Mouse (Mus musculus) ES-E14 (cell line): ENCODE measurements around the gene Golph3. TPM values are rescaled to one million over a fixed set of nuclear protein-coding genes. Genes with fewer than 3 reads are reported as not detected.

Source experiments
- DNase-seq: peaks from one replicate; pipeline ENCODE4 v3.0.0-alpha.2; 2013; ENCODE audit warnings: low read depth, low spot score
- H3K27ac ChIP-seq: 2 replicates; pipeline ENCODE4 v1.5.1; 2012; ENCODE audit warnings: low read depth, mild to moderate bottlenecking, low read length, moderate library complexity, mixed read lengths; ENCODE audit not compliant: poor library complexity, insufficient read depth, severe bottlenecking
- H3K36me3 ChIP-seq: 2 replicates; pipeline ENCODE4 v1.6.1; 2012; ENCODE audit warnings: mild to moderate bottlenecking, low read length, moderate library complexity, mixed read lengths; ENCODE audit not compliant: control insufficient read depth, poor library complexity, insufficient read depth, severe bottlenecking
- H3K4me1 ChIP-seq, 2 experiments: fragments of 150-350 bp in 1 of 2; sonication (generic) in 1 of 2; 2 replicates each; pipeline ENCODE4 v1.6.1; 2012; ENCODE audit warnings: low read length in 2 of 2, mild to moderate bottlenecking in 1 of 2, mixed read lengths in 1 of 2; ENCODE audit not compliant: control insufficient read depth in 2 of 2, insufficient read depth in 2 of 2, poor library complexity in 1 of 2
- H3K4me3 ChIP-seq, 2 experiments: fragments of 150-350 bp in 1 of 2; sonication (generic) in 1 of 2; 2 replicates each; pipeline ENCODE4 v1.5.1; 2012; ENCODE audit warnings: low read length in 2 of 2, low read depth in 1 of 2, mild to moderate bottlenecking in 1 of 2, mixed read lengths in 1 of 2; ENCODE audit not compliant: insufficient read depth in 1 of 2, poor library complexity in 1 of 2, severe bottlenecking in 1 of 2
- H3K9ac ChIP-seq: 2 replicates; pipeline ENCODE4 v1.6.1; 2012; ENCODE audit warnings: low read depth, mild to moderate bottlenecking, low read length, mixed read lengths; ENCODE audit not compliant: poor library complexity, insufficient read depth, severe bottlenecking
- H3K9me3 ChIP-seq: fragments of 150-350 bp; sonication (generic); 2 replicates; pipeline ENCODE4 v1.6.1; 2012; ENCODE audit warnings: low read depth, mild to moderate bottlenecking, low read length; ENCODE audit not compliant: control insufficient read depth, insufficient read depth
- CHD2 ChIP-seq: IDR thresholded peaks from 2 replicates; pipeline ENCODE4 v1.6.1; 2014; ENCODE audit warnings: mild to moderate bottlenecking, low read depth, low read length, inconsistent platforms
- HCFC1 ChIP-seq: IDR thresholded peaks from 2 replicates; pipeline ENCODE4 v1.6.1; 2012; ENCODE audit warnings: low read length, inconsistent platforms, borderline replicate concordance; ENCODE audit not compliant: insufficient read depth
- MAFK ChIP-seq: IDR thresholded peaks from 2 replicates; pipeline ENCODE4 v1.6.1; 2014; ENCODE audit warnings: mild to moderate bottlenecking, low read depth, low read length, inconsistent platforms; ENCODE audit not compliant: insufficient read depth
- ZC3H11A ChIP-seq: IDR thresholded peaks from 2 replicates; pipeline ENCODE4 v1.6.1; 2012; ENCODE audit warnings: low read depth, mild to moderate bottlenecking, inconsistent platforms, low read length, borderline replicate concordance
- ZNF384 ChIP-seq: IDR thresholded peaks from 2 replicates; pipeline ENCODE4 v1.6.1; 2012; ENCODE audit warnings: low read depth, low read length, inconsistent platforms
- in situ Hi-C, 2 experiments: fragments of 600-800 bp; cut with MboI; formaldehyde crosslinking; loops; one replicate each; pipeline ENCODE4 v1.15.1; 2025; ENCODE audit warnings: low sequenced_read_pairs in 2 of 2, inconsistent platforms in 1 of 2; ENCODE audit not compliant: unreplicated experiment in 2 of 2
- total RNA-seq: library from RNA; depleted of rRNA; stranded (reverse); fragments of 300-350 nt; gene quantifications from 2 replicates; pipeline ENCODE4 v1.2.3, GENCODE M21; 2012

The Golph3 gene
- total RNA-seq, 1 experiment, result 72.9 TPM

GRCm38 (mm10) chr15:12330389-12330788, 9.1 kb downstream of the Golph3 start:
- no peak overlapping the region for H3K4me3 ChIP-seq
- no peak overlapping the region for H3K9ac ChIP-seq
- DNase-seq, result no peak
- peaks cover 2 to 5% of the 10 kb centered on the region in 2 experiments; a peak in 3 of 4 replicates for H3K4me1 ChIP-seq
- in situ Hi-C loops, result no loop called here
- no peak overlapping the region for H3K27ac ChIP-seq
- peaks cover 2% of the 10 kb centered on the region; the same call in 1 of the 2 replicates for H3K36me3 ChIP-seq
- TF ChIP-seq CHD2 (no peak), HCFC1 (no peak), MAFK (no peak), ZNF384 (no peak), ZC3H11A (no peak)
- no peaks in the 10 kb centered on the region for H3K9me3 ChIP-seq

- peaks cover 2 to 6% of the 10 kb centered on the region in 2 experiments; a peak in 3 of 4 replicates for H3K4me1 ChIP-seq
- TF ChIP-seq ZC3H11A (no peak), ZNF384 (no peak), CHD2 (no peak), HCFC1 (no peak), MAFK (no peak)
- H3K9me3 ChIP-seq, result no peaks in the 10 kb centered on the region
- no peak overlapping the region for H3K4me3 ChIP-seq
- H3K36me3 ChIP-seq, result no peaks in the 10 kb centered on the region
- in situ Hi-C loops, result no loop called here
- no peak overlapping the region for H3K27ac ChIP-seq
- H3K9ac ChIP-seq, result no peak overlapping the region
- no peak for DNase-seq
Measured at GRCm38 (mm10) chr15:12330892-12331291, 9.6 kb downstream of the Golph3 start.

DNA sequence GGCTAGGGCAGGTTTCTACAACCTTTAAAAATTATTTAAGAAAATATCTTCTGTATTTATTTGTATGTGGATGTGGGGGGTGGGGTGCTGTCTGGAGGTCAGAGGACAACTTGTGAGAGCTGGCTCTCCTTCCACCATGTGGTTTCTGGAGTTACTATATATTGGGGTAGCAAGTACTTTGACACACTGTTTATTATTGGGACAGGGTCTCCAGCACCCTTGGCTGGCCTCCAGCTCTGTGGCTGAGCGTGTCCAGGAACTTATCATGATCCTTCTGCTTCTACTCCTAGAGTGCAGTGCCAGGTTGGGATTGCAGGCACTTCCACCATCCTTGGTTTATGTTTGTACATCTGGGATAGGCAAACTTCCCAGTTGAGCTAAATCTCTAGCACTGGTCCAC, 10.1 kb downstream of the Golph3 start:
- H3K9ac ChIP-seq, result no peak overlapping the region
- peaks cover 2 to 6% of the 10 kb centered on the region in 2 experiments; a peak in 3 of 4 replicates for H3K4me1 ChIP-seq
- H3K4me3 ChIP-seq, result no peak overlapping the region
- no peaks in the 10 kb centered on the region for H3K9me3 ChIP-seq
- H3K27ac ChIP-seq, result no peak overlapping the region
- TF ChIP-seq ZNF384 (no peak), ZC3H11A (no peak), HCFC1 (no peak), MAFK (no peak), CHD2 (no peak)
- in situ Hi-C loops, result no loop called here
- no peaks in the 10 kb centered on the region for H3K36me3 ChIP-seq
- no peak for DNase-seq

GRCm38 (mm10) chr15:12334381-12334780, 13.1 kb downstream of the Golph3 start:
- no peak overlapping the region for H3K9ac ChIP-seq
- in situ Hi-C loops, result no loop called here
- H3K4me3 ChIP-seq, result no peak overlapping the region
- peaks cover 2 to 8% of the 10 kb centered on the region in 2 experiments; a peak in 3 of 4 replicates for H3K4me1 ChIP-seq
- H3K9me3 ChIP-seq, result no peaks in the 10 kb centered on the region
- no peak overlapping the region for H3K27ac ChIP-seq
- TF ChIP-seq CHD2 (no peak), MAFK (no peak), ZNF384 (no peak), ZC3H11A (no peak), HCFC1 (no peak)
- DNase-seq, result no peak
- H3K36me3 ChIP-seq, result no peaks in the 10 kb centered on the region

DNA sequence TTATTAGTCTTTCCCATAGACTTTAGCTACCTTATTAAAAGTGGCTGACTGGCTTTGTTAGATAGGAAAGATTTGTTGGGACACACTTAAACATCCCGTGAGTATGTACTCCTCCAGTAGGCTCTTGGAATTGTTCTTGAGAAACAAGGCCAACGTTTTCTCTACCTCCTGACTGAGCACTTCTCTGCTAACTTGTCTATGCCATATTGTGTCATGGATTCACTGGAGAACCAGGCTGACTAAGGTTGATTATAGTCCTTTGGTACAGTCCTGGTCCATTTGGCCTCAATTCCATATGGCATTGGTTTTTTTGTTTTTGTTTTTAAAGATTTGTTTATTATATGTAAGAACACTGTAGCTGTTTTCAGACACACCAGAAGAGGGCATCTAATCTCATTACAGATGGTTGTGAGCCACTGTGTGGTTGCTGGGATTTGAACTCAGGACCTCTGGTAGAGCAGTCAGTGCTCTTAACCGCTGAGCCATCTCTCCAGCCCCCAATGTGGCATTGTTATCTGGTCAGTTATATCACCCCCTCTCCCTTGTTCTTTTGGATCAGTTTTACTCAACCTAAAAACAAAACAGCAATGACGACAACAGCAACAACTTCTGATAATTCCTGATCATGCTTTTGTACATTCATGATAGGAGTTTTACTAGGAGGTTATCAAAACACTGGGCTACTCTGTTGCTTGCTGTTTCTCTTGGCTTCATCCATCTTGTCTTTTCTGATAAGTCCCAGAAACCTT, 16.0 kb downstream of the Golph3 start:
- in situ Hi-C loops, result no loop called here
- no peak for TF ChIP-seq ZC3H11A
- TF ChIP-seq CHD2, result no peak
- no peak for TF ChIP-seq MAFK
- no peak for TF ChIP-seq ZNF384
- TF ChIP-seq HCFC1, result no peak
- H3K4me1 ChIP-seq, result peaks cover 0 to 11% of the 10 kb centered on the region in 2 experiments; a peak in 1 of 4 replicates

More for the DNA sequence above, 16.0 kb downstream of the Golph3 start:
- no peaks in the 10 kb centered on the region for H3K9me3 ChIP-seq
- H3K4me3 ChIP-seq, result no peak overlapping the region
- no peak for DNase-seq
- no peaks in the 10 kb centered on the region; the same call in 1 of the 2 replicates for H3K36me3 ChIP-seq
- H3K27ac ChIP-seq, result no peak overlapping the region
- no peak overlapping the region for H3K9ac ChIP-seq
